13 mouse cellular contexts compared by ENCODE assay signal in the genomic region with DNA sequence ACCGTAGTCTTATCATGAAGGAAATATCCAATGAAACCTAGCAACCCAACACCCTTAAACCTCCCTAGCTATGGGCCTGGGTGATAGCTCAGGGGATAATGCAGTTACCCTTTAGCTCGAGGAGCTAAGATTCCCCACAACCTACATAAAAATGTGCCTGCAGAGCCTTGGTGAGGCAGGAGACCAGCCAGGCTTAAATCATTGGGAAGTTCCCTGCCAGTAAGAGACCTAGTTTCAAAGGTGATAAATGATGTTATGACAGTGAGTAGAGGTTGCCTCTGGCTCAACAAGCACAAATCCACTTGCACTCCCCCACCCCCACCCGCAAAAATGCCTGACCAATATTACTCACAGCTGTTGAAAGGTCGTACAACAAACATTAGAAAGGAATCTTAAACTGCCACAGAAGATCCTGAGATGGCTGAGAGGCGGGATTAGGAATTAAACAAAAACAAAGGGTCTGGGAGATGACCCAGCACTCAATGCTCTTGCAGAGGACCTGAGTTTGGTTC.
"Had no signal": no experiment of that assay in that cellular context is flagged by ENCODE, and none has a peak within 500 bp of the region (broad histone marks: within the 10 kb centered on the region; RNA-seq: fewer than 3 reads in every experiment).

No protein-coding gene starts in this region.

- ATAC-seq: midbrain, embryonic 13.5 days; midbrain, embryonic 15.5 days had no signal

- H3K27me3 ChIP-seq: megakaryocyte, embryonic 14.5 days had no signal

- DNase-seq: lung, adult 18-20 months; lung, embryonic 14.5 days; lung, postnatal 10 days; lung, postnatal 4 days; right cerebral cortex, postnatal 25 days; right cerebral cortex, postnatal 4 days; spleen, adult 18-20 months; thymus, adult 2 months; thymus, postnatal 25 days; thymus, postnatal 4 days had no signal
